In genomic region chr15:85298167-85298781, GRCm38 (mm10) we compare ENCODE assay signal across 12 mouse cellular contexts. TPM values are rescaled to one million over a fixed set of nuclear protein-coding genes. Genes with fewer than 3 reads are reported as not detected.
A peak's percentile ranks its signal among the peaks of the same experiment; 100 is the strongest.
DNase-seq lines count a peak whose midpoint lies in the region; ATAC-seq and TF ChIP-seq lines count a peak whose summit lies in the region.
"Had no signal": no experiment of that assay in that cellular context is flagged by ENCODE, and none has a peak within 500 bp of the region (broad histone marks: within the 10 kb centered on the region; RNA-seq: fewer than 3 reads in every experiment).

No protein-coding gene starts in this region.

- 0 out of 2 replicates have a peak overlapping the region, but pooled peaks have one; percentile 5 for H3K27ac ChIP-seq in kidney, embryonic 14.5 days (ENCODE audit: low read depth, low read length)
- H3K27ac ChIP-seq in kidney, adult 2 months (ENCODE audit: insufficient read depth, low read depth, low read length) = no peak overlapping the region
- H3K27ac ChIP-seq in embryonic facial prominence, embryonic 11.5 days (replicated peaks; ENCODE audit: low read depth, low read length) = no peak overlapping the region
- peak overlapping the region; percentile 26; the same call in 1 of the 2 replicates for H3K27ac ChIP-seq in limb, embryonic 14.5 days (replicated peaks; ENCODE audit: low read depth, low read length)

- H3K4me1 ChIP-seq in kidney, embryonic 14.5 days (ENCODE audit: control insufficient read depth, insufficient read depth, low read length) = peaks cover 8% of the 10 kb centered on the region; the same call in 1 of the 2 replicates
- H3K4me1 ChIP-seq in kidney, adult 2 months (ENCODE audit: control insufficient read depth, insufficient read depth, low read length) = 0 out of 2 replicates have a peak, but pooled peaks cover 7% of the 10 kb centered on the region
- no peaks in the 10 kb centered on the region; the same call in 1 of the 2 replicates for H3K4me1 ChIP-seq in embryonic facial prominence, embryonic 11.5 days (ENCODE audit: control insufficient read depth, insufficient read depth, low read length)
- peaks cover 18% of the 10 kb centered on the region for H3K4me1 ChIP-seq in limb, embryonic 14.5 days (ENCODE audit: control insufficient read depth, insufficient read depth, low read length)

- H3K9ac ChIP-seq in kidney, embryonic 14.5 days (ENCODE audit: low read depth, low read length) = no peak overlapping the region
- no peak overlapping the region for H3K9ac ChIP-seq in embryonic facial prominence, embryonic 11.5 days (replicated peaks; ENCODE audit: low read length)
- H3K9ac ChIP-seq in limb, embryonic 14.5 days (ENCODE audit: low read depth, low read length, severe bottlenecking) = no peak overlapping the region

- H3K36me3 ChIP-seq in kidney, embryonic 14.5 days (ENCODE audit: control insufficient read depth, insufficient read depth, low read length) = no peaks in the 10 kb centered on the region
- no peaks in the 10 kb centered on the region for H3K36me3 ChIP-seq in kidney, adult 2 months (ENCODE audit: control insufficient read depth, insufficient read depth, low read length)
- H3K36me3 ChIP-seq in embryonic facial prominence, embryonic 11.5 days (replicated peaks; ENCODE audit: control insufficient read depth, insufficient read depth, low read depth, low read length) = no peaks in the 10 kb centered on the region
- no peaks in the 10 kb centered on the region for H3K36me3 ChIP-seq in limb, embryonic 14.5 days (ENCODE audit: control insufficient read depth, insufficient read depth, low read length)
- H3K36me3 ChIP-seq: G1E had no signal

- no peak for TF ChIP-seq CTCF in kidney, adult 2 months (conservative IDR thresholded peaks at IDR 0.05; ENCODE audit: insufficient read depth, insufficient read length, low read depth, low read length)

- H3K4me2 ChIP-seq in kidney, embryonic 14.5 days (replicated peaks; ENCODE audit: low read depth, low read length) = no peak overlapping the region; the same call in 1 of the 2 replicates
- H3K4me2 ChIP-seq in embryonic facial prominence, embryonic 11.5 days (ENCODE audit: low read depth, low read length) = no peak overlapping the region
- H3K4me2 ChIP-seq in limb, embryonic 14.5 days (replicated peaks; ENCODE audit: low read depth, low read length, severe bottlenecking) = peak overlapping the region; percentile 13; the same call in 1 of the 2 replicates

- no peaks in the 10 kb centered on the region for H3K27me3 ChIP-seq in kidney, embryonic 14.5 days (ENCODE audit: control insufficient read depth, insufficient read depth, low read length)
- H3K27me3 ChIP-seq in kidney, adult 2 months (replicated peaks; ENCODE audit: control insufficient read depth, insufficient read depth, low read length) = no peaks in the 10 kb centered on the region
- no peaks in the 10 kb centered on the region for H3K27me3 ChIP-seq in embryonic facial prominence, embryonic 11.5 days (ENCODE audit: control insufficient read depth, insufficient read depth, low read length)
- no peaks in the 10 kb centered on the region for H3K27me3 ChIP-seq in limb, embryonic 14.5 days (ENCODE audit: control insufficient read depth, insufficient read depth, low read length)

- 30% methylated on average over 17 of the region's 17 CpGs for WGBS in kidney, embryonic 14.5 days
- WGBS in kidney, adult 2 months = 34% methylated on average over 17 of the region's 17 CpGs
- WGBS in embryonic facial prominence, embryonic 11.5 days = 53% methylated on average over 17 of the region's 17 CpGs
- WGBS in limb, embryonic 14.5 days = 24% methylated on average over 17 of the region's 17 CpGs

- no peak overlapping the region for H3K4me3 ChIP-seq in kidney, embryonic 14.5 days (ENCODE audit: low read length)
- no peak overlapping the region for H3K4me3 ChIP-seq in kidney, adult 2 months (ENCODE audit: insufficient read depth, low read depth, low read length)
- no peak overlapping the region for H3K4me3 ChIP-seq in embryonic facial prominence, embryonic 11.5 days (ENCODE audit: low read depth, low read length)
- H3K4me3 ChIP-seq in limb, embryonic 14.5 days (replicated peaks; ENCODE audit: low read length) = no peak overlapping the region

- TF ChIP-seq POLR2A in kidney, adult 2 months (IDR thresholded peaks at IDR 0.05; ENCODE audit: low read depth, low read length) = no peak
- TF ChIP-seq POLR2A in limb, embryonic 14.5 days (IDR thresholded peaks at IDR 0.05; ENCODE audit: borderline replicate concordance, extremely low read depth, insufficient read depth, insufficient read length) = no peak

- DNase-seq in cerebellum, postnatal 10 days = peak; percentile 40 to 43
- no peak for DNase-seq in cerebellum, postnatal 25 days
- DNase-seq in kidney, adult 2 months = no peak
- DNase-seq in embryonic facial prominence, embryonic 11.5 days (ENCODE audit: low spot score) = peak; percentile 11
- DNase-seq in limb, embryonic 14.5 days (ENCODE audit: low spot score) = no peak
- DNase-seq in right cerebral cortex, postnatal 14 days = no peak
- DNase-seq in gastrocnemius, postnatal 10 days = no peak
- DNase-seq: adrenal gland, adult 2 months; cerebellum, adult 11 months; gastrocnemius, postnatal 25 days had no signal

- H3K9me3 ChIP-seq in kidney, embryonic 14.5 days (ENCODE audit: control insufficient read depth, low read length) = no peaks in the 10 kb centered on the region
- no peaks in the 10 kb centered on the region for H3K9me3 ChIP-seq in embryonic facial prominence, embryonic 11.5 days (replicated peaks; ENCODE audit: control insufficient read depth, low read length)
- H3K9me3 ChIP-seq in limb, embryonic 14.5 days (ENCODE audit: control insufficient read depth, low read length) = no peaks in the 10 kb centered on the region

- ATAC-seq in kidney, embryonic 14.5 days (ENCODE audit: low FRiP score, low TSS enrichment) = no peak
- ATAC-seq in embryonic facial prominence, embryonic 11.5 days (replicated peaks; ENCODE audit: insufficient number of reproducible peaks, low FRiP score, low TSS enrichment, low read depth) = no peak
- ATAC-seq in limb, embryonic 14.5 days (ENCODE audit: low FRiP score, low read depth) = peak; percentile 82

RNA-seq across cellular contexts. Expression of gene Atxn10, which starts 37.8 kb away (rescaled TPM):
- polyA plus RNA-seq in kidney, embryonic 14.5 days (2014; fragmentation: Nextera tagmentation; extraction: Ambion mirVana) = 249 and 297 TPM in 2 replicates
- 68.2 and 74.4 TPM in 2 replicates for polyA plus RNA-seq in kidney, adult 2 months (2012; rRNA removed)
- 378 and 380 TPM in 2 replicates for polyA plus RNA-seq in embryonic facial prominence, embryonic 11.5 days (2014; fragmentation: Nextera tagmentation; extraction: Ambion mirVana)
- 166 and 187 TPM in 2 replicates for polyA plus RNA-seq in limb, embryonic 14.5 days (2012; rRNA removed)
- polyA plus RNA-seq in limb, embryonic 14.5 days (2014; fragmentation: Nextera tagmentation; extraction: Ambion mirVana) = 300 and 330 TPM in 2 replicates
- 10 to 100 TPM; 69.7 to 78.9 TPM for total RNA-seq in gastrocnemius, postnatal 10 days (2021)

Comparison
In these comparisons a context has a peak if more than half of its experiments do, and no peak if none do; other contexts are left out.
1. DNase-seq: peak in cerebellum, postnatal 10 days (2 of 2) and embryonic facial prominence, embryonic 11.5 days (single experiment); none in cerebellum, postnatal 25 days (0 of 2), kidney, adult 2 months (single experiment), limb, embryonic 14.5 days (single experiment), right cerebral cortex, postnatal 14 days (single experiment) and gastrocnemius, postnatal 10 days (single experiment).
2. H3K27ac ChIP-seq: peak in kidney, embryonic 14.5 days (single experiment) and limb, embryonic 14.5 days (single experiment); none in kidney, adult 2 months (single experiment) and embryonic facial prominence, embryonic 11.5 days (single experiment).